Mouse (Mus musculus) mesoderm, embryonic 11.5 days (tissue): Measurements from ENCODE around the gene Ugt1a7c.
"Not testable (repeated sequence)": the region's sequence is repeated elsewhere in the genome, so short reads cannot be mapped to it uniquely, and the experiment has no call there.

Experiments
- DNase-seq: peaks from one replicate; pipeline ENCODE4 v3.0.0-alpha.2; 2012; ENCODE audit warnings: low read depth, low spot score

Gene Ugt1a7c

DNA sequence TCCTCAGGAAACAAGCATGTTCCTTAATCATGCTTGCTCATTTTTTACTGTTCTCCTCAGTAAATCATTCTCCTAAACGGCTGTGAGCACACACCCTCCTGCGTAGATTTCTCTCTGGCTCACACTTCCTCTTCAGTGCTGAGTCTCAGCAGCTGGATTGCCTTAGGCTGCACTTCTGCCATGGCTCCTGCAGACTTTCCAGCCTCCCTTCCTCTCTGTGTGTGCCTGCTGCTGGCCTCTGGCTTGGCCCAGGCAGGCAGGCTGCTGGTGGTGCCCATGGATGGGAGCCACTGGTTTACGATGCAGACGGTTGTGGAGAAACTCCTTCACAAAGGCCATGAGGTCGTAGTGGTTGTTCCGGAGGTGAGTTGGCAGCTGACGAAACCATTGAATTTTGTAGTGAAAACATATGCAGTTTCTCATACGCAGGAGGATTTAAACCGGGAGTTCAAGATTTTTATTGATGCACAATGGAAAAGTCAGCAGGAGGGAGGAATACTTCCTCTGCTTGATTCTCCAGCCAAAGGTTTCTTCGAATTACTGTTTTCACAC is at the start of gene Ugt1a7c:
Gene Ugt1a7c, plus strand, starts transcription at position 122 of the 552 bp plus-strand sequence.
- peak; percentile 18 for DNase-seq

DNA sequence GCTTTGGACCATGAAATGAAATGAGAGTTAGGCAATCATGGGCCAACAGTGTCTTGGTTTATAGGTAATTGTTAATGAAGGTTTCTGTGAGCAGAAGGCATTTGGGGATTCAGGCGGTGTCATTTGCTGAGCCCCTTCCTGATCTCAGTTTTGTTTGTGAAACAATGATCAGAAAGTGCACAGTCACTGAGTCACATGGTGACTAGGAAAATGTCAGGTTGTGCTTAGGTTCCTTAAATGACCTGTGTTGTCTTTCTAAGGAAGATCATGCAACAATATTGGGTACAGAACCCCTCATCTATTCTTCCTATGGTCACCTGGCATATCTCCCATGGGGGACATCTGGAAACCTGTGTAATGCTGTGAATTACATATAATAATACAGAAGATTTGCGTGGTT is 47.5 kb upstream of the Ugt1a7c start:
- not testable (repeated sequence) for DNase-seq

DNA sequence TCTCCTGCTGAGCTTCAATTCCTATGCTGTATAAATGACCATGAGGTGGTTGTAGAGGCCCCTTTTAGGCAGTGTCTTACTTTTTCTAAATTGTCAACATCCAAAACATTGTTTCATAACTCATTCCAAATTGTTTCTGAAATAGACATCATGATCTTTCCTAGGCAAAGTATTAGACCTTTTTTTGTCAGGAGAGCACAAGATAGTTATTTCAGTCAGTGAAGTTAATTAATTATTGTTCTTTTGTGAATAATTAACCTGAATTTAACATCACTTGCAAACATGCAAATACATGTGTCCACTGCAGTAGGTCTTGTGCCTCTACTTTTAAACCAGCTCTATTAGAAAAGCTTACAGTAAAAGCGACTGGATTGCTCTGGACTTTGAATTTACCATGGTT is 39.8 kb upstream of the Ugt1a7c start, which contains the start of gene Ugt1a10:
Gene Ugt1a10, plus strand, starts transcription at position 301 of the 400 bp plus-strand sequence.
- no peak for DNase-seq

DNA sequence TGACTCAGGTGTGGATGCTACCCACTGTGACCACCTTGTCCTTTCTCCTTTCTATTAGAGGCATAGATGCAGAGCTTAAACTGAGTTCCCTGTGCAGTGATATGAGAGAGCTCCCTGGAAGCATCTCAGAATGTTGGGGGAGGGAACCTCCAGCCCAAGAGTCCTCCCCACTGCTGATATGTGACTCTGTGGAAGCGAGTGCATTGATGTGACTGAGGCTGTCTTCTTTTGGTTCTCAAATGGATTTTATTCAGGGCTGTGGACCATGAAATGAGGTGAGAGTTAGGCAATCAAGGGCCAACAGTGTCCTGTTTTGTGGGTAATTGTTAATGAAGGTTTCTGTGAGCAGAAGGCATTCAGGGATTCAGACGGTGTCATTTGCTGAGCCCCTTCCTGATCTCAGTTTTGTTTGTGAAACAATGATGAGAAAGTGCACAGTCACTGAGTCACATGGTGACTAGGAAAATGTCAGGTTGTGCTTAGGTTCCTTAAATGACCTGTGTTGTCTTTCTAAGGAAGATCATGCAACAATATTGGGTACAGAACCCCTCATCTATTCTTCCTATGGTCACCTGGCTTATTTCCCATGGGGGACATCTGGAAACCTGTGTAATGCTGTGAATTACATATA is 28.3 kb upstream of the Ugt1a7c start:
- DNase-seq, result not testable (repeated sequence)

DNA sequence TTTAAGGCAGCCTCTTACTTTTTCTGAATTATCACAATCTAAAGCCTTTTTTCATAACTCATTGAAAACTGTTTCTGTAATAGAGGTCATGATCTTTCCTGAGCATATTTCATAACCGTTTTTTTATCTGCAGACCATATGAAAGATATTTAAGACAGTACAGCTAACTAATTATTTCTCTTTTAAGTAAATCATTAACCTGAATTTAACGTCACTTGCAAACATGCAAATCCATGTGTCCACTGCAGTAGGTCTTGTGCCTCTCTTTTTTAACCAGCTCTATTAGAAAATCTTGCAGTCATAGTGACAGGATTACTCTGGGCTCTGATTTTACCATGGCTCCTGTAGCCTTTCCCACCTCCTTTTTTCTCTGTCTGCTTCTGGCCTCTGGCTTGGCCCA is 24.4 kb upstream of the Ugt1a7c start, which contains the start of gene Ugt1a9:
Gene Ugt1a9, plus strand, starts transcription at position 306 of the 400 bp plus-strand sequence.
- DNase-seq, result no peak

DNA sequence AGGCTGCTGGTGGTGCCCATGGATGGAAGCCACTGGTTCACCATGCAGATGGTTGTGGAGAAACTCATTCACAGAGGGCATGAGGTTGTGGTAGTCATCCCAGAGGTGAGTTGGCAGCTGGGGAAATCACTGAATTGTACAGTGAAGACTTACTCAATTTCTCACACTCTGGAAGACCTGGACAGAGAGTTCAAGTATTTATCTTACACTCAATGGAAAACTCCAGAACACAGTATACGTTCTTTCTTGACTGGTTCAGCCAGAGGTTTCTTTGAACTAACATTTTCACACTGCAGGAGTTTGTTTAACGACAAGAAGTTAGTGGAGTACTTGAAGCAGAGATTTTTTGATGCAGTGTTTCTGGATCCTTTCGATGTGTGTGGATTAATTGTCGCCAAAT is 24.0 kb upstream of the Ugt1a7c start:
- DNase-seq, result no peak

DNA sequence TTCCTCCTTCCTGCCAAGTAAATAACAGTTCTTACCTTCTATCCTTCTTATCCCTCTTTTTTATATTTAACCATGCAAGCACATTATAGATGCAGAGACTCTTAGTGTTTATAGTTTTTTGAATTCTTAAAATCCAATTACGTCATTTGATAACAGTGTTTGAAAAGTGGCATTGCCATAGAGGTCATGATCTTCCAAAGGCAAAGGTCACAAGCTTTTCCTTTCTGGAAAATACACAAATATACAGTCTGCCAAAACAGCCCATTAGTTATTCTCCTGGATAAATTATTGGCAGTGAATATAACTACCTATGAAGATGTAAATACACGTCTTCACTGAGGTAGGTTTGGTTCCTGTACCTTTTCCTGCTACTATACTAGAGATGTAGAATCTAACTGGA is 20.4 kb upstream of the Ugt1a7c start:
- no peak for DNase-seq

DNA sequence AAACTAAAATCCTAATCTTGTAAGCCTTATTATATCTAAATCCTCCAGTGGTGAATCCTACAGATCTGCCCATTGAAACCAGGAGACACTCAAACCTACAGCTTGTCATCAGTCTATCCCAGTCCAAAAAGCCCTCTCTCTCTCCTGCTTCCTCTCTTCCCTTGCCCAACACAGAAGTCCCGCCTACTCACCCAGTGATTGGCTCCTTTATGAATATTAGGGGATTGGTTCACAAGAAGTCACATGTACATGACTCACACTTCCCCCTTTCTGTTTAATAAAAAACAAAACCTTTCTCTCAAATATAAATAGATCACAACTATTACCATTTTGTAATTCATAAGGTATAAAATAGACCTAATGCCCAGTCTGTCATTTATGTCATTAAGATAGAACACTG is 17.7 kb upstream of the Ugt1a7c start:
- DNase-seq, result no peak

DNA sequence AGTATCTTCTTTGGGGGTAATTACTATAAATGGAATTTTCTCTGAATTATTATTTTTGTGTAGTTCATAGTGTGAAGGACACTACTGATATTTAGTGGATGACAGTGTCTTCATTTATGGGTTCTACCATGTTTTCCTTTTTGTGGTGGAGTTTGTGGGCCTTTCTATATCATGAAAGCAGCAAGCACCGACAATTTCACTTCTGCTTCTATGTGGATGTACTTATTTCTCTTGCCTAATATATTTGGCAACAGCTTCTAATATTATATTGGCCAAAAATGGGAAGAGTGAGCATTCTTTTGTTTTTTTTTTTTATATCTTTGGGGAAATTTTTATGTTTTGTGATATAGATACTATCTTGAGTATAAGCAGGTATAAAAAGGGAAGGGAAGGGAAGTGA is 13.2 kb upstream of the Ugt1a7c start:
- DNase-seq, result no peak

DNA sequence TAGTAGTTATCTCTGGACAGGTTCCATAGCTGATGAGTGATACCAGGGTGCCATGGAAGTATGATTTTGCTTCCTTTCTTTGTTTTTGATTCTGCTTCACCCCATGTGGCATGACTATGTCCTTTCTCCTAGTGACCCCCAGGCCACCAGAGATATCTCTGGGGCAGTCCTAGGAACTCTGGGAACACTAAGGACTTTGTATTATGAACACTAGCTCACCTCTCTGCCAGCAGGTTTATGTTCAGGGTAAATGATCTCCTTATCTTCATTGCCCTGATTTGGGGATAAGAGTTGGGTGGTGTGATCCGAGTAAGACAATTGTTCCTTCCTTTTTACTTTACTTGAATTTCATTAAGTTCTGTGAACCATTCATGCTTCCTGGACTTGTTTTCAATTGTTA is 8.7 kb upstream of the Ugt1a7c start:
- DNase-seq, result no peak

DNA sequence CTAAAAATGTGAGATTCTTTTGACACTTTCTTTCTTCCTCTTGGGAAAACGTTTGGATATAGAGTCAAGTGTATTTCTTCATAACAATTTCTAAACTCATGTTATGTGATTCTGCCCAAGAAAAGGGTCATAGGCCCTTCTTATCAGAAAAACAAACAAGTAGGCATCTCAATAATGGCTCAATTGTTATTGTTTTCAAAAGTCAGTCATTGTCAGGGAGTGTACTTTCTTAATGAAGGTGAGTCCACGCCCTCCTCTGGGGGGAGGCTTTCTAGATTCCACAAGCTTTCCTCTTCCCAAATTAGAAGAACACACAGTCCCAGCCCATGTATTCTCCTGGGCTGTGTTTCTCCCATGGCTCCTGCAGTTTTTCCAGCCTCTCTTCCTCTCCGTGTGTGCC is 7.3 kb upstream of the Ugt1a7c start, which contains the start of gene Ugt1a8:
Gene Ugt1a8, plus strand, starts transcription at position 301 of the 400 bp plus-strand sequence.
- no peak for DNase-seq

DNA sequence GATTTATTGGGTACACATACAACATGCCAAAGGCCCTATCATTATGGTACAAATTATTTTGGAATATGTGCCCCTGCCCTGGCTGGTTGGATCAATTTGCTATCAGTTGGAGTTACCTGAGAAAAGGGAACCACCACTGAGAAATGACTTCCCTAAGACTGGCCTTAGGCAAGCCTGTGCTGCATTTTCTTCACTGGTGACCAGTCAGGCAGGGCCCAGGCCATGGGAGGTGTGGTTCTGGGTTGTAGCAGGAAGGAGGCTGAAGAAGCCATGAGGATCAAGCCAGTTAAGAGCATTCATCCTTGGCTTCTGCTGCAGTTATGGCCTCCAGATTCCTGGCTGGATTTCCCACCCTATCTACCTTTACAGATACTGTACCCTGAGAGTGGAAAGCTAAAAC is 2.5 kb upstream of the Ugt1a7c start:
- DNase-seq, result no peak

DNA sequence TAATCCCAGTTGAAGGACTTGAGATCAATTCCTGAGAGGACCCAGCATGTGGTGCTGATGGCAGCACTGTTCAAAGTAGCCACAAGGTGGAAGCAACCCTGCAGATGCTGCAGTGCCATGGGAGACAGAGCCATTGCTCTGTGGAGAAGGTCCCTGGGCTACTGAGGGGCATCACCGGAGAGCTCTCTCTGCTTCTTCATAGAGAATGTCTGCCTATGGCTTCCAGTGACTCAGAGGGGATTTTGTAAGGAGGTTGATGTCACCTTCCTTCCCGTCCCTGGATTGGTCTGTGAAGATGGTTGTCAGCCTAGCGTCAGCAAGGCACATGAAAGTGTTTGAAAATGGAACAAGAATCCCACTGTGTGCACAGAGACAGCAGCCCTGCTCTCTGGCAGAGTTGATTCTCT is 589 bp upstream of the Ugt1a7c start:
- DNase-seq, result not testable (repeated sequence)

DNA sequence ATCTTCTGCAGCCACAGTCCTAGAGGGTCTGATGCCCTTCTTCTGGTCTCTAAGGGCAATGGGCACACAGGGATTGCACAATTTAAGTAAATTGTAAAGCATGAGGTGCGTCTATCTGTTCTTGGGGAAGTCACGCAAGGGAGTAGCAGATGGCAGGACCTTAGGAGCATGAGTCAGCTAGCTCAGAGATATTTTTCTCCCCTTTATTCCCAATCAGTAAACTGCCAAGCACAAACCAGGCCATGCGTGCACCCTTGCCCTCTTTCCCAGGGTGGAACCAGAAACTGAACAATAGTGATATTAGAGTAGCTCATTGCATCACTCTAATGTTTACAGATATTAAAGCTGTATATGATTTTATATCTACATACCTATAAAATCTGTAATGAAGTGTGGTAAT is 3.7 kb downstream of the Ugt1a7c start:
- DNase-seq, result not testable (repeated sequence)

DNA sequence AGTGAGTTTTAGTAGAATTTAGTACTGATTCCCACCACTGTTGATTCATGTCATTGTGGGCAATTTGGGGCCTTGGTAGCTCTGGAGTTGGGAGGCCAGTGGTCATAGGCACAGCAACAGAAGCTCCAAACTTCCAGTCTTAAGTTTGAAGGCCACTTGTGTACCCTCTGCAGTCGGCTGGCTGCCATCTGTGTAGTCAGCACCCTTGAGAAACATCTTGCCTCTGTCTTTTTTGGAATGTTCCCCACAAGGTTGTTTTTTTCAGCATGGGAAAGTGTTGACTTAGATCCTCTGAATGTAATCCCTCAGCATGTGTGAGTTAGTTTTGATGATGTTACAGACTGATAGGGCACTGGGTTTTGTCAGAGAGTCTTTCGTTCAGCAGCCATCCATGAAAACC is 4.8 kb downstream of the Ugt1a7c start:
- DNase-seq, result not testable (repeated sequence)

DNA sequence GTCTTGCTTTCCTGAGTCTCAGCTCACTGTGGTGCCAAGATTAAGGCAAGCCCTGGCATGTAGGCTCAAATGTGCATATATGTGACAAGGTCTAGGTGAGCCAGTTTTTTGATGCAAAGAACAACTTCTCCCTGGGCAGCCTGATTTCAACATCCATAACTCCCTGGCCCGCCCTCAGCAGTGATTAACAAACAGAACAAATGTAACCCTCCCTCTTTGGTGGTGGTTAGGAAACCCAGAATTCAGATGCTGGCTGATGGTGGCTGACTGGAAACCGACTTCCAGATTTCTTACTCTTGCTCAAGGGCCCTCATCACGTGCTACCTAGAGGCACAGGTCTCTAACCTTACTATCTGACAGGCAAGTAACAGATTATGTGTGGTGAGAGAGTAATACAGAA is 8.2 kb downstream of the Ugt1a7c start, which contains the start of gene Ugt1a6b:
Gene Ugt1a6b, plus strand, starts transcription at position 234 of the 400 bp plus-strand sequence.
- DNase-seq, result not testable (repeated sequence)

DNA sequence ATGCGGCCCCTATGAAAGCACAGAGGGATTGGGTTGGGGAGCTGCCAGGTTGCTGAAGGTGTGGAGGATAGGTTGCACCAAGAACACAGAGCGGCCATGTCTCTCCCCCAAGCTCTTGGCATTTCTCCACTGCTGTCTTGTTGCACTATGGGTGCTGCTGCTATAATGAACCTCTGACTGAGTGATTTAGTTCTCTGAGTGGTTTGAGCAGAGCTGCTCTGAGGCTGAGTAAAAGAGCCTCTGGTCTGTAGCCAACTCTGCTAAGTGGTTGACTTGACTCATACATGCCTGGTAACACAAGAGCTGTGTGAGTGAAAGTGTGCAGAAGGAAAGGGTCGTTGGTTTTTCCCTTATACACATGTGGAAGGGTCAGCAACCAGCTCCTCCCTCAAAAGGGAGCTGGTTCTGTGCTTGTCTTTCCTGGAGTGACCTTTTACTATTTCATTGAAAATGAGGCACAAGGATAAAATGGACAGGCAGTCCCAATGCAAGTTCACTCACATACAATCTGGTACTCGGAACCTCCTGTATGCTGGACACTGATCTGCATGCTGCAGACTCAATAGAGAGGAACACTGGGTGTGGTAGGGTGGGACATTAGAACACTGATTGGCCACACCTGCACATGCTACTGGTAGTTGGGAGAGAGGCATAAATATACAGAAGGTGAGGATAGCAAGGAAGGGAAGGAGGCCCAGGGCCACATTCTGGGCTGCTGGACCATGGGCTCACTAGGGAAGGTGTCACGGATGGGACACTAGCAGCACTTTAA is 9.0 kb downstream of the Ugt1a7c start:
- not testable (repeated sequence) for DNase-seq

DNA sequence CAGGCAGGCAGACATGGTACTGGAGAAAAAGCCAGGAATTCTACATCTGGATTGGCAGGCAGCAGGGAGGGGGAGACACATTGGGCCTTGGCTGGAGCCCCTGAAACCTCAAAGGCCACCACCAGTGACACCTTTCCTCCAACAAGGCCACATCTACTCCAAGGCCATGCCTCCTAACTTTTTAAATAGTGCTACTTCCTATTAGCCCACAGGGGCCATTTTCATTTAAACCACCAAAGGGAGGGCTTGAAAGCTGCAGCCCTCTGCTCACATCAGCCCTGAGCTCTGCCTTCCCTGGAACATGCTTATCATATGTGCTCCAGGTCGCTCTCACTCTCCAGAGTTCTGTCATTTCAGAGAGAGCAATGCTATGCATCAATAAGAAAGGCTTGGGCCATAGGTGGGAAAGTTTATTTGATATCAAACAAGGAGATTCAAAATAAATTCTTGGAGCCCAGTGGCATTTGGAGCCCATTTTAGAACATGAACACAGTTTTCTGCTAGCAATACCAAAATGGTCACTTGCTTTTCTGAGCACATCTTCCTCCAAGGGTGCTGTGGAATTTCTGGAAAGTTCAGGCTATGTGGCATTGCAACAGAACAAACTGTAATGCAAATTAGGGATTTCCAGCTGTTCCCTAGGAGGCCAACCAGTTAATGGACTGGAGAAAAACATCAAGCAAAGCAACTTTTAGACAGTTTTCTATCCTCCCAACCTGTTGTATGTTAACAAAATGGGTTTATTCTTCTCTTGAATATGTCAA is 10.0 kb downstream of the Ugt1a7c start:
- DNase-seq, result no peak

DNA sequence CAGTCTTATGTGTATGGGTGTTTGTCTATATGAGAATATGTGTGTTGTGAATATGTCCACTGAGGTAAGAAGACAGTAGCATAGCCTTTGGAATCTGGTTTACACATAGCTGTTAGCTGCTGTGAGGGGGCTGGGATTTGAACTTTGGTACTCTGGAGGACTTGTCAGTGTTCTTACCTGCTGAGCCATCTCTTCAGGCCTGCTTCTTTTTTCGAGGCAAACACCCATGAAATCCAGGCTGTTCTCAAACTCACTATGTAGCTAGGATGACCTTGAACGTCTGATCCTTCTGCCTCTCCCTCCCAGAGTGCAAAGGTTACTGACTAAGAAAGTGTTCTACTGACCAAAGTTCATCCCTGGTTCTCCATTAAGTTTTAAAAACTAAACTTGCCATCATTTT is 10.8 kb downstream of the Ugt1a7c start:
- no peak for DNase-seq

DNA sequence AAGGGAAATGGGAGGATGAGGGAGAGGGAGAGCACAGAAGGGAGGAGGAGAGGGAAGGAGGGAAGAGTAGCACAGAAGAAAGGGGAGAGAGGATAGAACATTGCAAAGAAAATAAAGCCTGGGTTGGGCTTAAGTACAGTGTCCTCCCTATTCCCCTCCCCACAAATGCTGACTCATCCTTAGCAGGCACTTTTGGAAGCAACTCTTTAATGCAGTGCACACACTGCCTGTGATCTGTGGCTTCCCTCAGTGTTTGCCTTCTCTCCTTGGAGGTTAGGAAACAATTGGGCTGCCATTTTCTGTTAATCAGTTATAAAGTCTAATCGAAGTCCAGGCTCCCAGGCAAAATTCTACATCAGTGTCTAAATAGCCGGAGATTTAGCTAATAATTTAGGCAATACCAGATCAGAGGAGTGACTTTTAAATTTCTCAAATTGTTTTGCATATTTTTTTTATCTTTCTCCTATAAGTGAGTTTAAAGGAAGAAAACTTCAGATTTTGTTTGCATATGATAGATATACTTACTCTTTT is 14.2 kb downstream of the Ugt1a7c start:
- not testable (repeated sequence) for DNase-seq

DNA sequence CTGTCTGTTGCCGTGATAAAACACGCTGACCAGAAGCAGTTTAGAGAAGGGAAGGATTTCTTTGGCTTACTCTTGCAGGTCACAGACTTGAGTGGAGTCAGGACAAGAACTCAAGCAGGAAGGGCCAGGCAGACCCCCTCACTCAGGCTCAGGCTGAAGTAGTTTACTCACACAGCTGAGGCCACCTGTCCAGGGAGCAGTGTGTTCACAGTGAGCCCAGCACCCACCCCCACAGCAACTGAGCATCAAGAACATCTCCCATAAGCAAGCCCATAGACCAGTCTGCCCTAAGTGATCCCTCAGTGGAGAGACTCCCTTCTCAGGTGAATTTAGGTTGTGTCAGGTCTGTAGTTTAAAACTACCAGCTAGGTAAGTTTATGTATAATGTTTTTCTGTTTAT is 14.7 kb downstream of the Ugt1a7c start:
- DNase-seq, result not testable (repeated sequence)
